Mouse (Mus musculus) left cerebral cortex, adult 11 months (tissue): ENCODE results near the gene Dynlt1c.
"Not testable (repeated sequence)": the region's sequence is repeated elsewhere in the genome, so short reads cannot be mapped to it uniquely, and the experiment has no call there.

Experiments used
- DNase-seq: peaks from one replicate; pipeline ENCODE4 v3.0.0; 2022; ENCODE audit warnings: low spot score

Gene Dynlt1c

DNA sequence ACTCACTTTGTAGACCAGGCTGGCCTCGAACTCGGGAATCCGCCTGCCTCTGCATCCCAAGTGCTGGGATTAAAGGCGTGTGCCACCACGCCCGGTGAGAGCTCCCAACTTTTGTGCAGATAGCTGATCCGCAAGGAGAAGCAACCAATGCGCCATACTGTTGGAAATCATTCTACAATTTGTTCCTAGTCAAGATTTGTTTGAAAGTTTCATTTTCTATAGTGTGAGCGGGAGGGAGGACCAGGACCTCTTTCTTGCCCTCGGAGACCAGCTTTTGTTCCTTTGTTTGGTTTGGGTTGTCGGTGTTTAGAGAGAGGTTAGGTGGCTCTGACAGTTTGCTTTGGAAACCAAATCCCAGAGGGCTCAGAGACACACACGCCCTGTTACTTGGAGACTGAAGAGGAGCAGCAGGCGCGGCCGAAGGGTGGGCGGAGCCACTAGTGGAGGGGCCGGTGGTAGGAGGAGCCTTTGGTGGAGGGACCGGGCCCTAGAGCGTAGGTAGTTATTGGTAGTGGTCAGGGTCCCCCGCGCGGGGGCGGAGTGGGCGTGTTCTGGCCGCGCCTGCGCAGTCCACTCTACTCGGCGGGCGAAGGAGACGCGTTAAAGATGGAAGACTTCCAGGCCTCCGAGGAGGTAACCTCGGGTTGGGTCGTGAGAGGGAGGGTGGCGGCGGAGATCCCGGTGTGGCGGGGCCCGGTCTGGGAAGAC, at the start of gene Dynlt1c:
Dynlt1c (plus strand) TSS at position 468 of the 708 bp plus-strand sequence.
- not testable (repeated sequence) for DNase-seq

DNA sequence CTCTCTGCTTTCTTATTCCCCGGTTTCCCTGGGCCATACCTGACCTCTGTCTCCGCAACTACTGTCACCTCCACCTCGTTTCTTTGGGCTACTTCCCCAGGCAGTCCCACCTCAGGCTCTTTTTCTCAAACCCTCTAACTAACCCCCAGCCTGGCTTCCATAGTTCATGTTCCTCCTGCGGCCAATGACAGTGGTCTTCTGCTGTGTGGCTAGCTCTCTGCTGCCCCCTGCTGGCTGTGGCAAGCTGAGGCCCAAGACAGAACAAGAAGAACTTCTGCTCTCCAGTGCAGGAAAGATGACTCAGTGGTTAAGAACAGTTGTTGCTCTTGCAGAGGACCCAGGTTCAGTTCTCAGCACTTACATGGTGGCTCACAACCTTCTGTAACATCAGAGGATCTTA, 47.7 kb upstream of the Dynlt1c start:
- not testable (repeated sequence) for DNase-seq

- not testable (repeated sequence) for DNase-seq
Observed at GRCm38 (mm10) chr17:6554243-6554642, 47.2 kb upstream of the Dynlt1c start.

DNA sequence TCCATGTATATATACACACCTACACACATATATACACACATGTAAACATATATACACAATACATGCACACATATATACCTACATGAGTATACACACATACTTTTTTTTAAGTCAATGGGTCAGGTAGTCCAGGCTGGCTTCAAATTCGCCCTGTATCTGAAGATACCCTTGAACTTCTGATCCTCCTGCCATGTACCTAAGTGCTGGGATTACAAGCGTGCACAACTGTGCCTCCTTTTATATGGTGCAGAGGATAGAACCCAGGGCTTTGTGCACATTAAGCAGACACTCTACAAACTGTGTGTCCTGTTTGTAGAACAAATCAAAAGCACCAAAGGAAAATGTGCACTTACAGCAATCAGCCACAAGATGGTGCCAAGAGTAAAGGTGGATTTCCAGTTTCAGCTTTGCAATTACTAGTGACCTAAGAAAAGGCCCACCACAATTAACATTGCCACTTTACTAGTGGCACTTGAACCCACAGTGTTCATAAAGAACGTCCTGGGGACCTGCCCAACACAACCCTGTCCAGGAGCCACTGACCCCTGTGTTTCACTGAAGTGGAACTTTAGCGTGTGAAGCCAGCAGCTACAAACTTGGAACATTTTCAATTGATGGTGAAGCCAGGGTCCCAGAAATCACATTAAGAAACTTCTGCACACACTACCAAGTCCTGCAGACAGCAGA, 41.9 kb upstream of the Dynlt1c start:
- DNase-seq, result not testable (repeated sequence)

- not testable (repeated sequence) for DNase-seq
Observed at GRCm38 (mm10) chr17:6564866-6565265, 36.6 kb upstream of the Dynlt1c start.

GRCm38 (mm10) chr17:6567908-6568307, 33.6 kb upstream of the Dynlt1c start:
- DNase-seq, result not testable (repeated sequence)

DNA sequence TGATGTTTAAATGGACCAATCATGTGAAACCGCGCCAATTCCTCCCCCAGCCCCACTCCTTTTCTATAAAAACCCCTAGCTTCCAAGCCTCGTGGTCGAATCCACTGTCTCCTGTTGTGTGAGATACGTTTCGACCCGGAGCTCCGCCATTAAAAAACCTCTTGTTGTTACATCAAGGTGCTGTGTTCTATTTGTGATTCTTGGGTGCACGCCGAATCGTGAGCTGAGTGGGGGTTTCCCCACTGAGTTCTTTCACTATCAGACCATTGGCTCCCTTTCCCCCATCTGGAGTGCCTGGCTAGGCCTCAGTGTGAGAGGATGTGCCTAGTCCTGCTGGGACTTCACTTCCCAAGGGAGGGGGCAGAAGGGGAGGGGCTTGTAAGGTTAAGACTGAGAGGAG, 30.2 kb upstream of the Dynlt1c start:
- DNase-seq, result not testable (repeated sequence)

DNA sequence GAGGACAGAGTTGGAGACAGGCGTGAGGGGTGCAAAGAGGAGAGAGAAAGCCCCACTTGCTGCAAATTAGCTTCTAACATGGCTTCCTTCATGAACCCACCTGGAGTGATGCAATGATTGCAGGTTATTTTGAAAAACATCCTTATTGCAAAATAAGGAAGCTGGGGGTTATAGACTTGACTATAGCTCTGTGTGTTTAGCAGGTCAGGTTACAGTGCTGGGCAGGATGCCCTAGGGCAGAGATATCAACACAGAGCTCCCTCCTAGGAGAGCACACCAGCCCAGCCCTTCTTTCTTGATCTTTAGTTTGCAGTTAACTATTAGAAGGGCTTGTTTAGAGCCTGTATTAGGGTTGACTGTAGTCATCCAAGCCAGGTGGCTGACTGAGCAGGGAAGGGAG, 29.3 kb upstream of the Dynlt1c start:
- not testable (repeated sequence) for DNase-seq

GRCm38 (mm10) chr17:6575376-6575775, 26.1 kb upstream of the Dynlt1c start:
- DNase-seq, result not testable (repeated sequence)

DNA sequence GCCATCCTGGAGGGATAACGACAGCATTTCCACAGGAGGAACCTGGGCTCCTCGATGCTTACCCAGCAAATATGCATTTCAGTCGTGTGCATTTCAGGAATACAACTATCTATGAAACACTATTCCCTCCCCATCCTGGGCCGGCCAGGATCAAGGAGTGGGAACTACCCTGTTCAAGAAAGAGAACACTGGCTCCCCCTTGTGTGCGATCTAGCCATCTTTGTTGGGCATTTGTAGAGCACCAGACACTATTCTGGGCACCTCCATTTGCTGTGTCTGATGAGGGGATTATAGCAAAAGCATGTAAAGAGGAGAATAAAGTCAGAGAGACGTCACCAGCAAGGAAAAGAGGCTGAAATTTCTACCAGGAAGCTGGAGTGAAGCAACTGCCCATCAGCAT, 12.8 kb upstream of the Dynlt1c start:
- DNase-seq, result not testable (repeated sequence)

GRCm38 (mm10) chr17:6592109-6592508, 9.4 kb upstream of the Dynlt1c start:
- DNase-seq, result not testable (repeated sequence)

DNA sequence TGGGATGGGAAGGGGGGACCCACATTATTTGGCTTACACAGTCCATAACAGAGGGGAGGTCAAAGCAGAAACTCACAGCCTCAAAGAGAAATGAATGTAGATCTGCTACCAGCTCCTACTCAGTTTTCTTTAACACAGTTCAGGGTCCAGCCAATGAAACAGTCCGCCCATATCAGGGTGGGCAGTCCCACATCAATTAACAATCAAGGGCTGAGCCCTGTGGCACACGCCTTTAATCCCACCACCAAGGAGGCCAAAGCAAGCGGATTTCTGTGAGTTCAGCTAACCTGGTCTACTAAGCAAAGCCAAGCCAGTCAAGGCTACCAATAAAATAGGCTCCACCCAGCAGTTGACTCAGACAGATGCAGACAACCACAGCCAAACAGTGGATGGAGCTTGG, 7.6 kb upstream of the Dynlt1c start:
- not testable (repeated sequence) for DNase-seq

- DNase-seq, result not testable (repeated sequence)
Observed at GRCm38 (mm10) chr17:6595776-6596497, 5.5 kb upstream of the Dynlt1c start.

- DNase-seq, result not testable (repeated sequence)
Observed at GRCm38 (mm10) chr17:6598356-6598755, 3.1 kb upstream of the Dynlt1c start.

GRCm38 (mm10) chr17:6600216-6600911, 1.1 kb upstream of the Dynlt1c start:
- not testable (repeated sequence) for DNase-seq

- not testable (repeated sequence) for DNase-seq
Observed at GRCm38 (mm10) chr17:6602205-6602604, 734 bp downstream of the Dynlt1c start.

GRCm38 (mm10) chr17:6605347-6605746, 3.9 kb downstream of the Dynlt1c start:
- DNase-seq, result not testable (repeated sequence)

GRCm38 (mm10) chr17:6613524-6613923, 12.1 kb downstream of the Dynlt1c start:
- not testable (repeated sequence) for DNase-seq

DNA sequence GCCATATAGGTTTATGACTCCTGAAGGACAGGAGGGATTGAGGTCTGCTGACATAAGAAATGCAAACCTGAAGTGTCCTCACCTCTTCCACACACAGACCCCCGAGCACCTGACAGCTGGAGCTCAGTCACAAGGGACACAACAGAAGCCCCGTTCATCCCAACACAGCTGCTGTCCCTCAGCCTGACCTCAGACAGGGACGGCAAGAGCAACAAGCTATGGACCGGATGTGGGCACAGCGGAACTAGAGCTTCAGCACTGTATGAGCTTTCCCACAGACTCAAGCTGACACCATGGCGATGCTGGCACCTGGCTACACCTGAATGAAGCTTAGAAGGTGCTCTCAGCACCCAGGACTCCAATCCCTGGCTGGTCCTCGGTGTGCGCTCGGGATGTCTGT, 12.8 kb downstream of the Dynlt1c start:
- DNase-seq, result not testable (repeated sequence)

- not testable (repeated sequence) for DNase-seq
Observed at GRCm38 (mm10) chr17:6616731-6617130, 15.3 kb downstream of the Dynlt1c start.

- not testable (repeated sequence) for DNase-seq
Observed at GRCm38 (mm10) chr17:6617689-6618400, 16.4 kb downstream of the Dynlt1c start.
